Mouse (Mus musculus) liver, embryonic 14.5 days (tissue): ENCODE measurements around the gene Rtn4rl1.

Experiments
- CTCF ChIP-seq: IDR thresholded peaks from 2 replicates; pipeline ENCODE4 v1.5.1; 2016; ENCODE audit warnings: antibody characterized with exemption, low read depth, control low read depth
- EP300 ChIP-seq: IDR thresholded peaks from 2 replicates; pipeline ENCODE4 v1.6.1; 2016; ENCODE audit warnings: antibody characterized with exemption, low read depth

- TF ChIP-seq CTCF (no peak), EP300 (no peak)
Measured at GRCm38 (mm10) chr11:75162591-75163080, 30.9 kb upstream of the Rtn4rl1 start.
